Mouse (Mus musculus) megakaryocyte, embryonic 14.5 days (primary cell): ENCODE results near the gene Upp2.

ENCODE experiments used
- FLI1 ChIP-seq: IDR thresholded peaks from 2 replicates; pipeline ENCODE4 v1.6.1; 2012; ENCODE audit warnings: low read length, inconsistent platforms, mixed read lengths
- GATA1 ChIP-seq: IDR thresholded peaks from 3 replicates; pipeline ENCODE4 v1.6.1; 2012; ENCODE audit warnings: mixed read lengths, low read length, inconsistent platforms, borderline replicate concordance

DNA sequence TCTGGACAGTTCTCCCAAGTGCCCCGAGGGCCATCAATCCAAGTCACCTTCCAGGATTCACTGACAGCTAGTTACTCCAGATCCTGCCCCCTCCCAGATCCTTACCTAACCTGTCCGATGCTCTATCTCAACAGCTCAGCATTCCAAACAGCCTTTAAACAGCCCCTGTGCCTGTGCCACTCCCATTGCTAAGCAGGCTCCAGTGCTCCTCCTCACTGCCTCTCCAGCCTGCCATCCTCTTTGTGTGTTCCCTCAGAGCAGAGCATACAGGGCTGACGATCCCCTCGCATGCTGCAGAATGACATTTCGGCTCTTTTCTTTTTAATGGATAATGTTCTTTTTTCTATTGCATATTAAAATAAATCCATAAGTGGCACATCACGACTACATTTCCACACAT is 17.1 kb upstream of the Upp2 start:
- TF ChIP-seq GATA1 (no peak), FLI1 (no peak)
